Mouse (Mus musculus) testis, adult 2 months (tissue): ENCODE data around the gene Gpr37l1. TPM values are rescaled to one million over a fixed set of nuclear protein-coding genes. Genes with fewer than 3 reads are reported as not detected.
A peak's percentile ranks its signal among the peaks of the same experiment; 100 is the strongest.

Source experiments
- H3K27ac ChIP-seq: fragments of 200-500 bp; 2 replicates; pipeline ENCODE4 v1.5.1; 2012; ENCODE audit warnings: low read depth, low read length; ENCODE audit not compliant: control insufficient read depth, insufficient read depth
- H3K27me3 ChIP-seq: fragments of 200-500 bp; 2 replicates; pipeline ENCODE4 v1.6.1; 2012; ENCODE audit warnings: mild to moderate bottlenecking, low read length, moderate library complexity; ENCODE audit not compliant: control insufficient read depth, insufficient read depth
- H3K36me3 ChIP-seq: fragments of 200-500 bp; 2 replicates; pipeline ENCODE4 v1.6.1; 2012; ENCODE audit warnings: mild to moderate bottlenecking, low read length; ENCODE audit not compliant: control insufficient read depth, insufficient read depth
- H3K4me1 ChIP-seq: fragments of 200-500 bp; 2 replicates; pipeline ENCODE4 v1.6.1; 2012; ENCODE audit warnings: low read length; ENCODE audit not compliant: control insufficient read depth, insufficient read depth
- H3K4me3 ChIP-seq: fragments of 200-500 bp; 2 replicates; pipeline ENCODE4 v1.5.1; 2012; ENCODE audit warnings: low read depth, mild to moderate bottlenecking, low read length, moderate library complexity, mixed read lengths; ENCODE audit not compliant: control insufficient read depth
- CTCF ChIP-seq: fragments of 200-500 bp; IDR thresholded peaks from 2 replicates; pipeline ENCODE4 v1.5.1; 2012; ENCODE audit warnings: low read depth, mild to moderate bottlenecking, inconsistent platforms, low read length, moderate library complexity; ENCODE audit not compliant: control insufficient read depth, insufficient read depth, insufficient replicate concordance
- POLR2A ChIP-seq: fragments of 200-500 bp; IDR thresholded peaks from 2 replicates; pipeline ENCODE4 v1.6.1; 2012; ENCODE audit warnings: low read depth, mild to moderate bottlenecking, inconsistent platforms, low read length, moderate library complexity; ENCODE audit not compliant: control insufficient read depth
- polyA plus RNA-seq: library from polyadenylated mRNA; depleted of rRNA; stranded (reverse); fragments of >200 nt; gene quantifications from 2 replicates; pipeline ENCODE4 v1.2.3, GENCODE M21; 2012

Gene Gpr37l1
- polyA plus RNA-seq, 1 experiment: not detected

GRCm38 (mm10) chr1:135170299-135170698, 2.8 kb upstream of the Gpr37l1 start:
- Histone ChIP-seq H3K36me3 (no peaks in the 10 kb centered on the region), H3K4me1 (peaks cover 6% of the 10 kb centered on the region), H3K27ac (peak overlapping the region; percentile 52; the same call in 1 of the 2 replicates), H3K27me3 (no peaks in the 10 kb centered on the region), H3K4me3 (no peak overlapping the region; the same call in 1 of the 2 replicates)
- no peak for TF ChIP-seq POLR2A

- Histone ChIP-seq H3K27me3 (no peaks in the 10 kb centered on the region), H3K4me3 (peak overlapping the region; percentile 56), H3K36me3 (no peaks in the 10 kb centered on the region)
These were observed 2.2 kb upstream of the Gpr37l1 start for GRCm38 (mm10) chr1:135169556-135170224.

GRCm38 (mm10) chr1:135168453-135169200, 1.1 kb upstream of the Gpr37l1 start:
- H3K4me1 ChIP-seq: peaks cover 6% of the 10 kb centered on the region
- H3K36me3 ChIP-seq: no peaks in the 10 kb centered on the region
- H3K4me3 ChIP-seq: peak overlapping the region; percentile 3; the same call in 1 of the 2 replicates
- no peaks in the 10 kb centered on the region for H3K27me3 ChIP-seq
- TF ChIP-seq CTCF (no peak), POLR2A (no peak)
- H3K27ac ChIP-seq: no peak overlapping the region

More at GRCm38 (mm10) chr1:135169556-135170224, 2.2 kb upstream of the Gpr37l1 start:
- peaks cover 6% of the 10 kb centered on the region for H3K4me1 ChIP-seq
- no peak for TF ChIP-seq POLR2A
- no peak for TF ChIP-seq CTCF
- peak overlapping the region; percentile 52 for H3K27ac ChIP-seq

GRCm38 (mm10) chr1:135162720-135163119, 4.8 kb downstream of the Gpr37l1 start:
- Histone ChIP-seq H3K27me3 (no peaks in the 10 kb centered on the region), H3K4me3 (no peak overlapping the region), H3K36me3 (no peaks in the 10 kb centered on the region), H3K4me1 (peaks cover 8% of the 10 kb centered on the region), H3K27ac (no peak overlapping the region)
- TF ChIP-seq CTCF (no peak), POLR2A (no peak)

- H3K27ac ChIP-seq: no peak overlapping the region
- TF ChIP-seq CTCF (no peak), POLR2A (no peak)
- no peak overlapping the region for H3K4me3 ChIP-seq
- H3K36me3 ChIP-seq: no peaks in the 10 kb centered on the region
- no peaks in the 10 kb centered on the region for H3K27me3 ChIP-seq
- peaks cover 8% of the 10 kb centered on the region for H3K4me1 ChIP-seq
These were observed 7.0 kb downstream of the Gpr37l1 start for GRCm38 (mm10) chr1:135160411-135161050.

GRCm38 (mm10) chr1:135159556-135160123, 7.8 kb downstream of the Gpr37l1 start:
- Histone ChIP-seq H3K4me3 (no peak overlapping the region), H3K27ac (no peak overlapping the region), H3K36me3 (no peaks in the 10 kb centered on the region), H3K4me1 (peaks cover 9% of the 10 kb centered on the region), H3K27me3 (no peaks in the 10 kb centered on the region)
- TF ChIP-seq CTCF: no peak

GRCm38 (mm10) chr1:135159074-135159473, 8.4 kb downstream of the Gpr37l1 start:
- TF ChIP-seq POLR2A: no peak
- no peak for TF ChIP-seq CTCF
- Histone ChIP-seq H3K36me3 (no peaks in the 10 kb centered on the region), H3K27me3 (no peaks in the 10 kb centered on the region), H3K4me3 (no peak overlapping the region), H3K4me1 (peaks cover 11% of the 10 kb centered on the region), H3K27ac (no peak overlapping the region)
